Mouse (Mus musculus) left cerebral cortex, postnatal 4 days (tissue): Measurements from ENCODE around the gene Wbp2. TPM values are rescaled to one million over a fixed set of nuclear protein-coding genes. Genes with fewer than 3 reads are reported as not detected.
"Not testable (repeated sequence)": the region's sequence is repeated elsewhere in the genome, so short reads cannot be mapped to it uniquely, and the experiment has no call there.

Source experiments
- DNase-seq: peaks from one replicate; pipeline ENCODE4 v3.0.0-alpha.2; 2022
- intact Hi-C: fragments of 180-260 bp; cut with DNase I; formaldehyde crosslinking; loops from one replicate; pipeline ENCODE4 v1.15.1; 2025
- total RNA-seq, 2 experiments: library from RNA; stranded (reverse); gene quantifications; 2 replicates each; pipeline ENCODE4 v1.2.3; 2021

Gene Wbp2
- total RNA-seq, 2 experiments from 2014 or later: 171 to 176 TPM

DNA sequence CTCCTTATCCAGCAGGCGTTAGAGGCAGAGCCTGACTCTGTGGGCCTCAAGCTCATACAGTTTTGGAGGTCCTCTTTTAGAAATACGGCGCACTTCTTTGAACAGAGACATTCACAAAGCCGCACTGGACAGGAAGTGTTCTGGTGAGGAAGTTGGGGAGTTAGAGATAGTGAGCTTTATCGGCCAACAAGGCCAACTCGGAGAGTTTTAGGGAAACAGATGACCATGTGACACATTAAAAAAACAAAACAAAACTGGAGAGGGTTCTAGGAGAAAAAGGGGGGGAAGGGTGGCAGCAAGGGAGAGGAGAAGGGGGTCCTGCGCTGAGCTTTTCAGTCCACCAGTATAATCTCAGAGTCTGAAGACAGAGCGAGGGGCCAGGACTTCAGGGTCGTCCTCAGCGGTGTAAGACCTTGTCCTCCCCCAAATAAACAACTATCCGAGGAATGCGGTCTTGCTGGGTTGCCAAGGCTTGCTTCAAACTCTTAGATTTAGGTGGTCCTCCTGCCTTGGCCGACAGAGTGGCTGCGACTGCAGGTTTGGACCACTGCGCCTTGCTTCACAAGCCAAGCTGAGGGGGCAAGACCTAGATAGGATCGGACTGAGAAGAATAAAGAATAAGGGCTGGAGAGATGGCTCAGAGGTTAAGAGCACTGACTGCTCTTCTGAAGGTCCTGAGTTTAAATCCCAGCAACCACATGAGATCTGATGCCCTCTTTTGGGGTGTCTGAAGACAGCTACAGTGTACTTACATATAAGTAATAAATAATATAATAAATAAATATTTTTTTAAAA lies 7.2 kb upstream of the Wbp2 start:
- intact Hi-C loops: loop anchor here (2.0 kb wide), 1 partner anchor 31 kb away; no protein-coding TSS in a partner anchor
- no peak for DNase-seq

DNA sequence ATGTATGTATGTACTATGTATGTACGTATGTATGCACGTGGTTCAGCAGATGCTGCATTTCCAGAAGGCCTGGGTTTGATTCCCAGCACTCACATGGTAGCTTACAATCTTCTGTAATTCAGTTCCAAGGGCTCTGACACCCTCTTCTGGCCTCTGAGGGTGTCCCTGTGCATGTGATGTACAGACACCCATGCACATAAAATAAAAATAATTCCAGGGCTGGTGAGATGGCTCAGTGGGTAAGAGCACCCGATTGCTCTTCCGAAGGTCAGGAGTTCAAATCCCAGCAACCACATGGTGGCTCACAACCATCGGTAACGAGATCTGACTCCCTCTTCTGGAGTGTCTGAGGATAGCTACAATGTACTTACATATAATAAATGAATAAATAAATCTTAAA lies 6.2 kb upstream of the Wbp2 start:
- intact Hi-C loops, DNase-seq: not testable (repeated sequence)

GRCm38 (mm10) chr11:116091591-116091990 lies 4.8 kb upstream of the Wbp2 start:
- intact Hi-C loops: no loop called here
- DNase-seq: no peak

GRCm38 (mm10) chr11:116089545-116089944 lies 2.8 kb upstream of the Wbp2 start:
- DNase-seq: no peak

GRCm38 (mm10) chr11:116088741-116089394 lies 2.1 kb upstream of the Wbp2 start:
- no peak for DNase-seq
- intact Hi-C loops: loop anchor here (5.0 kb wide), 1 partner anchor 43 kb away; the partner anchor contains the start of gene Trim65

More at GRCm38 (mm10) chr11:116089545-116089944, 2.8 kb upstream of the Wbp2 start:
- intact Hi-C loops: loop anchor here (5.0 kb wide), 1 partner anchor 43 kb away; the partner anchor contains the start of gene Trim65

- intact Hi-C loops: loop anchor here (5.0 kb wide), 1 partner anchor 44 kb away; the partner anchor contains the start of gene Trim65
These were observed 1.4 kb upstream of the Wbp2 start for GRCm38 (mm10) chr11:116088188-116088587.

DNA sequence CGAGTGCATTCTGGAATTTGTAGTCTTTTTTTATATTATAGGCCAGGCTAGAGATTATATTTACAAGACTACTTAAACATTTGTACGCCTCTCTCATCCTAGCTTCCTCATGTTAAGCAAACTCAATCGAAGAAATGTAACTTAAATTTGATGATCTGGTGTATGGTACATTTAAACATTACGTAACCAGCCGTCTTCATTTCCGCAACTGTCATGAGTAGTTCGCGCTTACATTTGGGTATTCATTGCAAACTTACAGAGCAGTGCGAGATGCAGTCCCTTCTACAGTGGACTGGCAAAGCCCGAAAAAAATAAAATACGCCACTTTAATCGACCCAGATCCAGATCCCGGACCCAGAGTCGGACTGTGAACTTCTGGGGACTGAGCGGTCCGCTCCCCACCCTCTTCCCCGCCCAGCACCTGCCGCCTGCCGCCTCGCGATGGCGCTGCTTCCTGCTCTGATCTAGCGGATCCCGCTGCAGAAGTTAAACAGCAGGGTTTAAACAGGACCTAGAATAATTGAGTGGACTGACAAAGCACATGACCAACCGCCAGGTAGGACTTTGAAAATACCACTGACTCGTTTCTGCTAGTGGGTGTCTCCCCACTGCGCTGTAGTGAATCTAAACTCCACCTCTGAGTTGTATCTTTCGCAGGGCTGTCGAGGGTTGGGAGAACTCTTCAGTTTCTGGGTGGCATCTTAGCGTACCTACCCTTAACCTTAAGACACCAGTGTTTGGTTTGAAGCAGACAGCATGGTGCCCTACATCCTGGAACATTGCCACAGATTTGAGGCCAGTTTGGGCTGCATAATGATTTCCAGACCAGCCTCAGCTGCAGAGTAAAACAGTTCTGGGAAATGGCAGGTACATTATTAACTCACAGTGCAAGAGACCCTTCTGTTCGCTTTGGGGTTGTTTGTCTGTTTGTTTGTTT lies 667 bp upstream of the Wbp2 start:
- peak; percentile 89 for DNase-seq
- intact Hi-C loops: loop anchor here (5.0 kb wide), 1 partner anchor 45 kb away; the partner anchor contains the start of gene Trim65

More at GRCm38 (mm10) chr11:116088188-116088587, 1.4 kb upstream of the Wbp2 start:
- no peak for DNase-seq

DNA sequence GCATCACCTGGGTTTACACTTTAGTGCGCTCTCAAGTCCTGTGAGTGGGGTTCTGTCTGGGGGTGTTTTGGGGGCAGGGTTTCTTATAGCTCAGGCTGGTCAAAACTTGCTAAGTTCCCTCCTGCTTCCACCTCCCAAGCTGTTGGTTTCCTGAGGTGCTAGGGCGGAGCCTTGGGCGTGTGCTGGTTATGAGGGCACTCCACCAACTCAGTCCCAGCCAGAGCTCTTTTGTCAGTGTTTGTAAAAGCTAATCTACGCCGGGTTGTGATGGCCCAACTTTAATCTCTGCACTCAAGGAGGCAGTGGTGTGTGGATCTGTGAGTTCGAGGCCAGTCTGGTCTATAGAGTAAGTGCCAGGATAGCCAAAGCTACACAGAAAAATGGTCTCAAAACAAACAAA lies 2.6 kb downstream of the Wbp2 start:
- intact Hi-C loops: no loop called here
- no peak for DNase-seq

DNA sequence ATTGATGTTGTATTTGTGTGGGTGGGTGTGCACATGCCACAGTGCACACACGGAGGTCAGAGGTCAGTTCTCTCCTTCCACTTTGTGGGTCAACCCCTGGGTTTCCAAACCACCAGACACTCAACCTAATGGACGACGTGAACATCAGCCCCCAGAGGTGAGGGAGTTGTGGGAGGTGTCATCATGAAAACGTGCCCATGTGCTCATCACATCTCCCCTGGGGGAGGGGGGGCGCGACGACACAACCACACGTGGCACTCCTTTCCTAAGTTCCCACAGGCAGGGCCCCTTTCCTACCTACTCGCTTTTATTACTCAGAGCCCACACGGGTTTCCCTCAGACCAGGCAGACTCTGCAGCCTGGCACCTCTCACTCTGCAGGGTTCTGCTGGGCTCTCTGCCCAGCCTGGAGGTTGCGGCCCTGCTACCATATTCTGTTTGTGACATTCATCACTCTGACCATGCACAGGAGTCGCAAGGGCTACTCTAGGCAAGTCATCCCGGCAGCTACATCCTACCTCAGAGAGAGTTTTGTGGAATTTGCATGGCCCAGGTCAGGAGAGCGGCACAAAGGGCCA lies 3.6 kb downstream of the Wbp2 start:
- intact Hi-C loops: no loop called here
- no peak for DNase-seq

GRCm38 (mm10) chr11:116081081-116081480 lies 5.7 kb downstream of the Wbp2 start:
- no peak for DNase-seq
- intact Hi-C loops: no loop called here

- intact Hi-C loops: no loop called here
- no peak for DNase-seq
These were observed 7.3 kb downstream of the Wbp2 start for GRCm38 (mm10) chr11:116079511-116079910.

DNA sequence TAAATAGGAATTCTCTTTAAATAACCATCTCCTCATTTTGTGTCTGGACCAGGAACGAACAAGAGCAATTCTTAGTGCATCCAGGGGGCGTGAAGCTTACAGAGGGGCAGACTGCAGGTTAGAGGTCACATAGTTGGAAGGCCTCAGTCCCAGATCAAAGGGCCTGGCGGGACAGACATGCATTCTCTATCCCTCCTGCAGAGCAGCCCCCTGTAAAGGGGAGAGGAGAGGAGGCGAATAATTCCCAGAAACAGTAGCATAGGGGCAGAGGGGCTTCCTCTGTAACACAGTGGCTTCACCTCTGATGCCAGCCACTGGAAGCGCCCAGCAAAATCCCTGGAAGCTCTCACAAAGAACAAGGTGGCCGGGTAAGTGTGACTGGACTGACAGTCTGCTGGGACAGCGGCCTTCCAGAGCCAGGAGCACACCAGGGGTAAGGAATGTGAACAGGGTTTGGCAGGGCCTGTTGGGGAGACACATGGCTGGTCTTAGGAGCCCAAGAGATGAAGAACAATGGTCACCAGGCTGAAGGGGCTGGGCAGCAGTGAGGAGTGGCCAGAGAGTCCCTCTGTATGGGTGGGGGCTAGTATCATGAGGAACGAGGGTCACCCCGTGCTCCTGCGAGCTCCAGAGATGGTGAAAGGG lies 8.0 kb downstream of the Wbp2 start:
- DNase-seq: no peak
- intact Hi-C loops: no loop called here

- peak; percentile 61 for DNase-seq
- intact Hi-C loops: no loop called here
These were observed 8.6 kb downstream of the Wbp2 start for GRCm38 (mm10) chr11:116078221-116078620.

DNA sequence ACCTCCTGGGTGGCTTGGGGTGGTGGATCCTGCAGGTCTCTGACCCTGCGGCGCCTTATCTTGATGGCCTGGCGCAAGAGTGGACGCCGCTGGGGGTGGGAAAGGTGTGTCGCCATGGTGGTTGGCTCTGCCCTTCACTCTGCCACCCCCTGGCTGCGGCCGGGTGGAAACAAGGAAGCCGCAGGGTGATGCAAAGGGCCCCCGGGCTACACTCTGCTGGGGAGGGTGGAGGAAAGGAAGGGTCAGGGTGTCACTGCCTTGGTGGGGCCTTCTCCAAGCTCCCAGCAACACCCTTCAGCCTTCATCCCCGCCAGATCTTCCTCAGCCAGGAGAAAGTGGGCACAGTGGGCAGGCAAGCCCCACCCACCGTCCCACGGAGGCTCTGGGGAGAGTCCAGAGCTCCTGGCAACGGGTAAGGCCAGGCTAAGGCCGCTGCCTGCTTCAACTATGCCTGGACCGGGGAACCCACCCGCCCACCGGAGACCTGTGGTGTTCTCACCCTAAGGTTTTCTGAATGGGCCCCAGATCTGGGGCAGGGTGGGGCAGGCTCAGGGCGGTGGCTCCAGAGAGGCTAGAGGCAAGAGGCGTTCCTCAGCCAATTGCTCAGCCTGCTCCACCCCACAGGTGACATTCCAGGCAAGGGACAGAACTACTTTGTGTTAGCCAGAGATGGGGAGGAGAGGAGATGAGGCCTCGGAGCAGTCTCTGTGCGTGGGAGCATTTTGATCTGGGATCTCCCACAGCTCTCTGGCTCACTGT lies 9.2 kb downstream of the Wbp2 start, which contains the start of gene Unc13d:
TSS of gene Unc13d (minus strand) at position 516 of the 759 bp plus-strand sequence.
- intact Hi-C loops: no loop called here
- no peak for DNase-seq

- no peak for DNase-seq
- intact Hi-C loops: no loop called here
These were observed 10.0 kb downstream of the Wbp2 start for GRCm38 (mm10) chr11:116076836-116077235.

GRCm38 (mm10) chr11:116076266-116076540 lies 10.6 kb downstream of the Wbp2 start:
- intact Hi-C loops: no loop called here
- DNase-seq: no peak

- intact Hi-C loops: no loop called here
- DNase-seq: no peak
These were observed 11.1 kb downstream of the Wbp2 start for GRCm38 (mm10) chr11:116075539-116076265.

DNA sequence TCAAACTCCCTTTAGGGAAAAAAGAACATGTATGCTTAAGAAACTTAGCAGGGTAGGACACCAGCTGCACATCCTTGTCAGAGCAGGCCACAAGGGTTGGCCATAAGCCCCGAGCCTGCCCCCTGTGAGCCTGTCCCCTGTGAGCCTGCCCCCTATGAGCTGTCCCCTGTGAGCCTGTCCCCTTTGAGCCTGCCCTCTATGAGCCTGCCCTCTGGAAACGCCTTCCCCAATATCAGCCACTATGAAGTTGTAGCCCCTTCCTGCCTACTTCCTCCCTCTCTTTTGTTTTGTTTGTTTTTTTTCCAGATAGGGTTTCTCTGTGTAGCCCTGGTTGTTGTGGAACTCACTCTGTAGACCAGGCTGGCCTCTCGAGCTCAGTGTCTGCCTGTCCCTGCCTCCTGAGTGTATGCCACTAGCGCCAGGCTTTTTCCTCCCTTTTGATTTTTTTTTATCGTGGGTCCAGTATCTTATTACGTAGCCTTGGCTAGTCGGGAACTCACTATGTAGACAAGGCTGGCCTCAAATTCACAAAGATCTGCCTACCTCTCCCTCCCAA lies 12.3 kb downstream of the Wbp2 start:
- DNase-seq: no peak
- intact Hi-C loops: no loop called here
